Mouse (Mus musculus) A20 (cell line): ENCODE measurements around the gene Lrrc27.

Experiments
- DNase-seq: peaks from one replicate; pipeline ENCODE4 v3.0.0-alpha.2; 2011; ENCODE audit warnings: low read depth, low spot score

Lrrc27 gene

DNA sequence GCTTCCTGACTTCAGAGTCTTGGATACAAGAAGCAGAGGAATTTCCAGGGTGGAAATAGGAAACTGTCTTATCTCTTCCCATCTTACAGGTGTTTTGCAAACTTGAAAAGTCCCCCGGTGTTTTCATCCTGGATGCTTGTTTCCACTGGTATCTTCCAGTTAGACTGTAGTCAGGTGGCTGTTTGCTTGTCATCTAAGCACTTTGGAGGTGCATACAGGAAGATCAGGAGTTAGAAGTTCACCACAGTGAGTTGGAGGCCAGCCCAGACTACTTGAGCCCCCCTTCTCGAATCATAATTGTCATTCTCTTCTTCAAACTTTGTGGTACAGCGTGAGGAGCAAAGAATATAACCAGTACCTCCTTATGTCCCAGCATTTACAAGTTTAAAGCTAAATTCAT lies 1.4 kb downstream of the Lrrc27 start:
- no peak for DNase-seq

DNA sequence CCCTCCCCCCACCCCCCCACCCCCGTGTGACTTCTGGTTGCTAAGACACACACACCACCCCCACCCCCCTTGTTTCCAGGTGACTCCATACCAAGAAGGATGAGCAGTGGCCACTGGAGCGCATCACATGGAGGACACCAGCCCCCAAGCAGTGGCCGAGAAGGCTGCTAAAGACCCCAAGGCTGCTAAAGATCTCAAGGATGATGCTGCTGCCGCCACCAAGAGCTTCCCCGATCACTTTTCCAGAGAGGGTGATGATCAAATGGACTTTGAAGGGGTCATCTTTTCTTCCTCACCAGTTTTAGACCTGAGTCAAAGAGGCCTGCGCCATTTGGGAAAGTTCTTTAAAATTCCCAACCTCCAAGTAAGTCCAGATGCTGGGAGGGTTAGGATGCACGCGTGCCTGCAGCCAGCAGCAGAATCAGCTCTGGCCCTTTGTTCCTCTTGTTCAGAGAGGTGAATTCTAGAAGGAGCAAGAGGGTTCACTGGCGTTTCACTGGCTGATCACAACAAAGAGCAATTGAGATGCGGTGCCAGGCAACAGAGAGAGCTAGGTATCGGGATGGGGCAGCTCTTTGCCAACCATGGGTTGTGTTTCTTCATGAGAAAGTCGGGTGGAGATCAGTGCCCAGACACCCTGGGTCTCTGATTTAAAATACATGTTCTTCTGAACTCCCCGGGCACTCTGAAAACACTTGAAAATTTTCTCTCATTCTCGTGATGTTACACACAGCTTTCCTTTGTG lies 2.0 kb downstream of the Lrrc27 start:
- no peak for DNase-seq

DNA sequence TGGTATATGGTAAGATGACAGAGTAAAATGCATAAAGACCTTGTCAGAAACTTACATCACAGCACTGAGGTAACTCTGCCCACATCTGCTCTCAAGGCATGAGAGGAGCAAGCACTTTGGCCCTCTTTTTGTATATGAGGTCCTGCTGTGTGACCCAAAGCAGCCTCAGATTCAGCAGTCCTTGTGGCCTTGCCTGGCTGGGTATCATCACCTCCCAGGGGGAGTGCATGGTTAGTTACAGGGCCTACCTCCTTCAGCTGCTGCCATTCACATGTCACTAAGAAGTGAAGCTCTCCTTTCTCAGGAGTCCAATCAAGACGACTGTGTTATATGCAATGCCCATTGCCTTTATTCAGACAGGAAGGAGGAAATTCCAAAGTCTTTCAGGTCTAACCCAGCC lies 2.7 kb downstream of the Lrrc27 start:
- no peak for DNase-seq

DNA sequence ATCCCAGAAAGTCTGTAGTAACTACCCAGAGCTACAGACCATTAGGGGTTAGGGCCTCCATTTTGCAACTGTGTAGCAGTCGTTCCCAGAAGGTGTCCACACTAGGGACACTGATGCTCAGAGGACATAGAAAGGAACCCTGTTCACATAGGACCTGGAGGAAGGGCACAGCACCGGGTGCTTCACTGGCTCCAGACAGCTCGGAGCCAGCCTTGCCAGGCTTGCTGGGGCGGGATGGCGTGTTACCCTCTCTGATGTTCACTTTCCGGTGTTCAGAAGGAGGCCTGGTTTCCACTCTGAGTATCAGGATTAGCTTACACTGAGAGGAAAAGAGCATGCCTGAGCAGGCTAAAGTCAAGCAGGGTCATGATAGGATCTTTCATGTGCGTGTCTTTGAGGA lies 3.2 kb downstream of the Lrrc27 start:
- DNase-seq = no peak

- DNase-seq = no peak
These were observed 3.7 kb downstream of the Lrrc27 start for GRCm38 (mm10) chr7:139216464-139216863.

DNA sequence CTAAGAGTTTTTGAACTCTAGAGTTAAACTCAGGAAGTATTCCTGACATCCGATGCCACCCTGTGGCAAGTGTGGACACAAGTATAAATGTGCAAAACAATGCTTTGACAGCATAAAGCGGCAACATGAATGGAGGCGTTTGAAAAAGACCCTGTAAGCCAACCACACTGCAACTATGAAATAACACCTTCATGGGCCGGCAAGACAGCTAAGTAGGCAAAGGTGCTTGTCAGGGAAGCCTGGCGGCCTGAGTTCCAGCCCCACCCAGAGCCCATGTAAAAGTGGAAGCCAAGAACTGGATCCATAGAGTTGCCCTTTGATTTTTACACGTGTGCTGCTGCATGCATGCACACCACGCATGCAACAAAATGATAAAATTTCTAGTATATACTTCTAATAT lies 4.3 kb downstream of the Lrrc27 start:
- DNase-seq = no peak

GRCm38 (mm10) chr7:139218641-139219415 lies 6.0 kb downstream of the Lrrc27 start:
- DNase-seq = no peak

DNA sequence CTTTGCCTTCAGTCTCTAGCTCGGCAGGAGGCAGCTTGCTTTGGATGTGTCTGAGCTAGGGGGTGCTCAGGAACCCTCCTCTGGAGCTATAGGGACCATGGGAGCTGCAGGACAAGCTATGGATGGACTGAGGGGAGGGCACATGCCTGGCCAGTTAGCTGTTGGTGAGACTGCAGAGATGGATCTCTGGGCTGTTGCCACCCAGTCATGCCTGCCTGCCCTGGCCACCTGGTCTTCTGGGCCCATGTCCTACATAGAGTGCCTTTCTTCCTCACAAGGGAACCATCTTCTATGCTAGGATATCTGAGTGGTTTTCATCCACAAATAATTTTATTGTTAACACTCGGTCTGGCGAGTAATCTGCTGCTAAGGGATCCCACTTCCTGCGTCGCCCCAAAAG lies 6.7 kb downstream of the Lrrc27 start:
- DNase-seq = no peak

- peak; percentile 45 for DNase-seq
These were observed 7.5 kb downstream of the Lrrc27 start for GRCm38 (mm10) chr7:139220303-139220702.

- no peak for DNase-seq
These were observed 8.3 kb downstream of the Lrrc27 start for GRCm38 (mm10) chr7:139221072-139221471.

DNA sequence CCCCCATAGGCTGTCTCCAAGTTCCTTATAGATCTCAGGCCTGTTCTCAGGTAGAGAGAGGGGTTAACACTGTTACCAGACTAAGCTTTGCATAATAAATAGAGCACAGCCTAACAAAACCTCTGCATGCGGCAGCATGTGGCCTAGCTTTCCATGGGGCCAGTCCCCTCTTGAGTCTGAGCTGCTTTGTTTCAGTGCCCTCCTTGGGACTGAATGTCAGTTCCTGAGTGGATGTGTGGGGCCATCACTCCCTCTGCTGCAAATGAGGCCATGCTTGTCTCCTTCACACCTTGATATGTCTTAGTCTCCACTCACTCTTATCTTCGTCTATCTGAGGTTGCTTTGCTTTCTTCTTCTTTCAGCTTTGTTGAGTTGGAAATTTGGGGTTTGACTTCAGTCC lies 9.1 kb downstream of the Lrrc27 start:
- DNase-seq = no peak

DNA sequence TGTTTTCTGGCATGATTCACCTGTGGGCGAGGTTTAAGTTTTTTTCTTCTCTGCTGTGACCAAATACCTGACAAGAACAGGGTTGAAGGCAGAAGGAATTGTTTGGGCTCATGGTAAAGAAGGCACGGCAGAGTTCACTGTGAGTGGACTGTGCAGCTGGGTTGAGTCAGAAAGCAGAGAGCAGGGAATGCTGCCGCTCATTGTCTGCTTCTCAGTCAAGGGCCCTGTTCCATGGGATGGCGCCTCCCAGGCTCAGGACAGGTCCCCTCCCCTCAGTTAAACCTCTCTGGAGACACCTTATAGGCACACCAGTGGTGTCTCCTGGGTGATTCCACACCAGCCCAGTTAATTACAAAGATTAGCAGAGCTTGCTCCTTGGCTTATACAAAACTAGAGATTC lies 9.6 kb downstream of the Lrrc27 start:
- DNase-seq = no peak

- DNase-seq = no peak
These were observed 11.3 kb downstream of the Lrrc27 start for GRCm38 (mm10) chr7:139224070-139224469.

- no peak for DNase-seq
These were observed 11.9 kb downstream of the Lrrc27 start for GRCm38 (mm10) chr7:139224725-139225124.

- DNase-seq = no peak
These were observed 13.6 kb downstream of the Lrrc27 start for GRCm38 (mm10) chr7:139226416-139226815.

DNA sequence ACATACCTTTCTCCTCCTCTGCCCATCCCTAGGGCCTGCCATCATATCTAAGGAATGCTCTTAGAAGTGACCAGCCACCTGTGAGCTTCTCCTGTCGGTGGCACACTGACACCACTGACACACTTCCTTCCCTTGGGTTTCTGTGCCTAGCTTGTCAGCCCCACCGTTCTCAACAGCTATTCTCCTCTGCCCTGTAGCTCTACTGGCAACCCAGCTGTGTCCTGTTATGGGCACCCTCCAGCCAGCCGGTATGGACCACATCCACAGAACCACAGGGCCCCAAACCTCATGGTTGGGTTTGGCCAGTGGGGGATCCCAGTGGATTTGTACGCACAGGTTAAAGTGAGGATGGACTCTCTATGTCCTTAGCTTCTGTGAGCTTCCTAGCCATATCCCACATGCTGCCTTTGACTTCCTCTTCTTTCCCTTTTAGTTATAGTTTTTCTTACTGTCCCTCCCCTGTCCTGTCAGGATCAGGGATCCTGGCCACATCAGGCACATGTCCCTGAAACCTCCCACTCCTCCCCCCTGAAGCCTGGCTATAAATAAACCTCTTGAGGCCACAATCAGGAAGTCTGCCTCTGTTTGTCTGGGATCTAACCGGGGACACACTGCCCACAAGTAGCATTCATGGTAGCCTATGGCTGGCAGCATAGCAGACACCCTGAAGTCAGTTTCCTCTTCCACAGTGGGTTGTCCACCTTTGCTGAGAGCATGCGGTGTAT lies 15.8 kb downstream of the Lrrc27 start:
- DNase-seq = no peak

DNA sequence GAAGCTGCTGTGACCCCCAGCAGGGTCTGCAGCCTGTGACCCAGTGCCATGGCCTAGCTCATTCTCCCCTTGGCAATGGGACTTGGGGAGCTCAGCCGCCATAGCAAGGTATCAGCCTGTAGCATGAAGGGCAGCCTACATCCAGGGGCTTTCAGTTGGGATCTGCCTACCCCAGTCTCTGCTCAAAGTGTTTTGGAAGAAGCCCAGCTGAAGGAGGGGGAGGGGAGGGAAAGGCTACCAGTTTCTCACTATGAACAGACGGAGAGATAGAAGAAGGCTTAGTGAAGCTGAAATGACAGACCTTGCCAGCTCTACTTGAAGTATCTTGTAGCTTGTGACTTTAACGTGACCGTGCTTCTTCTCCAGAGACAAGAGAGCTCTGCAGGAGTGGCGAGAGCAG lies 17.0 kb downstream of the Lrrc27 start:
- no peak for DNase-seq

DNA sequence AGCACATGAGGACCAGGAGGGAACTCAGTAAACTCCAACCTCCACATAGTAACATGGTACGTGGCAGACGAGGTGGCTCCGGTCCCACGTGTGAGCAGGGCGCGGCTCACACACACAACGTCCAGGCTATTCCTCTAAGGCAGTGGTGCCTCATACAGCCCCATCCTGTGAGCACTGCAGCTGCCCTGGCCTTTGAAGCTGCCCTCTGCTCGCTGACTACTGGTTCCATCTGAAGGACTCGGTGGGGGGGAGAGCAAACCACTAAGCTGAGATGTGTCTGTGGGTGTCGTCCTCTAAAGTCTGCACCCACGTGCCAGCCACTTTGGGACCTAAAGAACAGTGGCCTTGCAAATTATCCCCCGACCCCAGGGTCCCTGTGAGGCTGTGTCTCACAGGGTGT lies 17.5 kb downstream of the Lrrc27 start:
- DNase-seq = no peak

DNA sequence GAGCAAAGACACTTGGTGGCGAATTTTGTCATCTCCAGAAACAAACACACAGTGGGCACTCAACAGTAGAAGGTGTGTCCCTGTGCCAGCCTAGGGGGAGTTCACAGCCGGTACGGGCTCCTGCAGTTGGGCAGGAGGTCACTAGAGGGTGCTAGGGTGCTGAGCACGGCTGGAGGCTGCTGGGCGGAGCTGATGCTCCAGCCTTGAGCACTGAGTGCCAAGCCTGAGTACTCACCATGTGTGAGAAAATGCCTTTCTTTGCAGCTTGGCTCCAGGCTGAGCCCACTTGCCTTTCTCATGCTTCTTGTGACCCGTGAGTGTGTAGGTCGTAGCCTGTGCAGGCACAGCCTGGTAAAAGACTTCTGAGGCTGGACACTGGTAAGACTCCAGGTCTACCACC lies 20.9 kb downstream of the Lrrc27 start:
- peak; percentile 77 for DNase-seq

- no peak for DNase-seq
These were observed 21.8 kb downstream of the Lrrc27 start for GRCm38 (mm10) chr7:139234426-139235188.

- DNase-seq = no peak
These were observed 23.0 kb downstream of the Lrrc27 start for GRCm38 (mm10) chr7:139235651-139236358.
